Mouse (Mus musculus): ENCODE data around the gene Muc3a.

DNA sequence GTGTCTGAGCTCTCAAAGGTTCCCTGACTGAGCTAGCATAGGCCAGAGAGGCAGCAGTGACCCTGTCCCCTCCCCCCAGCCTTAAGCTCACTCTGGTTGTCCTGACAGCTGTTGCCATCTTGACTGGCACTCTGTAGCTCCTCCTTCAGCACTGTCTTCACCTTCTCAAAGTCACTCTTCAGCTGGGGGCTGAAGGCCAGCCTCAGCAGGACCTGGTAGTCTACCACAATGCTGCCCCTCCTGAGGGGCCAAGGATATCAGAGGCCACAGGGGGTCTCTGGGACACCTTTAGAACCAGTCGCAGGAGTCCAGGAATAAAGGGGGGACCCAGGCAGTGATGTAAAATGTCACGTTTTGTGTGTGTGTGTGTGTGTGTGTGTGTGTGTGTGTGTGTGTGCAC is at the start of gene Muc3a:
- TF ChIP-seq KAT2A (conservative IDR thresholded peaks at IDR 0.05; ENCODE audit: low read depth, low read length) (no peak), USF2 (IDR thresholded peaks at IDR 0.05; ENCODE audit: borderline replicate concordance in 1 of 2, insufficient read depth in 1 of 2, low read depth in 1 of 2, low read length in 2 of 2) (no peak), CTCF (IDR thresholded peaks at IDR 0.05 in 2 of 3, conservative IDR thresholded peaks at IDR 0.05 in 1 of 3; ENCODE audit: control insufficient read depth in 1 of 3, insufficient read depth in 1 of 3, low read depth in 2 of 3, low read length in 3 of 3, poor library complexity in 1 of 3, severe bottlenecking in 1 of 3) (no peak), POLR2A (IDR thresholded peaks at IDR 0.05; ENCODE audit: control insufficient read depth in 1 of 2, insufficient read depth in 1 of 2, low read depth in 1 of 2, low read length in 2 of 2, poor library complexity in 1 of 2) (no peak), GABPA (IDR thresholded peaks at IDR 0.05; ENCODE audit: low read depth, low read length) (no peak), USF1 (IDR thresholded peaks at IDR 0.05; ENCODE audit: low read depth, low read length) (no peak), EP300 (IDR thresholded peaks at IDR 0.05; ENCODE audit: low read depth in 1 of 2, low read length in 2 of 2) (no peak), TAL1 (IDR thresholded peaks at IDR 0.05; ENCODE audit: low read length) (no peak)

Measured in MEL (cell line).